Mouse (Mus musculus): Measurements from ENCODE around the gene Clock.

DNA sequence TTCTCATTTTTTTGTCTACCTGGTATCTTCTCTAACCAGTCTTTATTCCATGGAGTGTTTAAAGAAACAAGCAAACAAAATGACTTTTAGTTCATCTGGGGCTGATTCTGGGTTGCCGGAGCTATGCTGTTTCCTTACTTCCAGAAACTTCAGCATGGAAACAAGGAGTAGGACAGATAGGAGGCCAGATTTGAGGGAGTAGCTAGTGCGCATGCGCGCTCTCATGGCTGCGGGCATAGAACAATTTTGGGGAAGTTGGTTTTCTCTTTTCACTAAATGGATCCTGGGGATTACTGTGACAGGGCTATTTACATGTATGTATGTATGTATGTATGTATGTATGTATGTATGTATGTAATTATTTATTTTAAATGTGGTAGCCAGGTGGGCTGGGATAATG is 125.4 kb downstream of the Clock start:
- TF ChIP-seq CTCF (IDR thresholded peaks at IDR 0.05; ENCODE audit: extremely low read depth, insufficient read depth, insufficient read length, insufficient replicate concordance) (no peak), POLR2A (IDR thresholded peaks at IDR 0.05; ENCODE audit: low read depth, low read length) (no peak)

Measured in spleen, adult 2 months (tissue).